Mouse (Mus musculus) CH12.LX (cell line): ENCODE measurements at regions not wholly inside any gene's neighbourhood (a gene's known extent, or its start where the extent isn't known, plus 50 kb on each side); places are given as distances from the start of the nearest gene placed in this dataset.

Experiments
- DNase-seq: peaks from one replicate; pipeline ENCODE4 v3.0.0-alpha.2; 2013; ENCODE audit errors: extremely low read depth
- H3K27ac ChIP-seq: 2 replicates; pipeline ENCODE4 v1.5.1; 2012; ENCODE audit warnings: low read depth, mild to moderate bottlenecking, control low read depth, moderate library complexity; ENCODE audit not compliant: insufficient read depth
- H3K27me3 ChIP-seq: replicated peaks from 2 replicates; pipeline ENCODE3; 2012; ENCODE audit warnings: inconsistent platforms
- H3K36me3 ChIP-seq, 2 experiments: replicated peaks in 1 of 2; 2 replicates each; pipeline versions ENCODE3 to v1.6.1; 2012; ENCODE audit warnings: inconsistent platforms in 1 of 2, low read length in 1 of 2, mild to moderate bottlenecking in 1 of 2, mixed read lengths in 1 of 2, moderate library complexity in 1 of 2; ENCODE audit not compliant: control insufficient read depth in 1 of 2, insufficient read depth in 1 of 2
- H3K4me1 ChIP-seq, 2 experiments: 2 replicates each; pipeline ENCODE4 v1.6.1; 2012; ENCODE audit warnings: inconsistent platforms in 1 of 2, moderate library complexity in 1 of 2; ENCODE audit not compliant: insufficient read depth in 2 of 2, control insufficient read depth in 1 of 2
- H3K4me2 ChIP-seq: 2 replicates; pipeline ENCODE4 v1.6.1; 2012; ENCODE audit warnings: low read depth, mild to moderate bottlenecking, control low read depth; ENCODE audit not compliant: poor library complexity, insufficient read depth, severe bottlenecking
- H3K4me3 ChIP-seq, 3 experiments: fragments of 150-350 bp in 1 of 3; sonication (generic) in 1 of 3; replicated peaks in 1 of 3; 2 replicates each; pipeline versions ENCODE3 to v1.5.1; 2011 to 2012; ENCODE audit warnings: low read depth in 2 of 3, low read length in 2 of 3, mild to moderate bottlenecking in 2 of 3, moderate library complexity in 2 of 3, control low read depth in 1 of 3, improper control_type of control experiment in 1 of 3, inconsistent platforms in 1 of 3, mixed read lengths in 1 of 3; ENCODE audit not compliant: poor library complexity in 1 of 3
- H3K79me2 ChIP-seq: replicated peaks from 2 replicates; pipeline ENCODE4 v1.6.1; 2012; ENCODE audit warnings: mild to moderate bottlenecking, moderate library complexity; ENCODE audit not compliant: control insufficient read depth, poor library complexity, insufficient read depth, severe bottlenecking; ENCODE audit errors: extremely low read depth
- H3K9ac ChIP-seq: 2 replicates; pipeline ENCODE4 v1.6.1; 2012; ENCODE audit warnings: low read depth, mild to moderate bottlenecking, control low read depth, moderate library complexity; ENCODE audit not compliant: insufficient read depth
- H3K9me3 ChIP-seq: replicated peaks from 2 replicates; pipeline ENCODE3; 2012; ENCODE audit warnings: low read length, inconsistent platforms, mixed read lengths
- BHLHE40 ChIP-seq: IDR thresholded peaks from 2 replicates; pipeline ENCODE4 v1.6.1; 2011; ENCODE audit warnings: mild to moderate bottlenecking, low read depth, low read length, improper control_type of control experiment
- CHD2 ChIP-seq: IDR thresholded peaks from 2 replicates; pipeline ENCODE4 v1.6.1; 2011; ENCODE audit warnings: low read length, improper control_type of control experiment
- CTCF ChIP-seq, 2 experiments: IDR thresholded peaks in 1 of 2; conservative IDR thresholded peaks in 1 of 2; 2 replicates each; pipeline ENCODE4 v1.5.1; 2011 to 2012; ENCODE audit warnings: low read depth in 2 of 2, low read length in 2 of 2, improper control_type of control experiment in 1 of 2, inconsistent platforms in 1 of 2, mild to moderate bottlenecking in 1 of 2, moderate library complexity in 1 of 2
- ELF1 ChIP-seq: IDR thresholded peaks from 2 replicates; pipeline ENCODE4 v1.6.1; 2014; ENCODE audit warnings: low read depth, mild to moderate bottlenecking, inconsistent platforms, low read length, improper control_type of control experiment
- EP300 ChIP-seq: IDR thresholded peaks from 2 replicates; pipeline ENCODE4 v1.6.1; 2011; ENCODE audit warnings: low read length, improper control_type of control experiment
- GABPA ChIP-seq: IDR thresholded peaks from 2 replicates; pipeline ENCODE4 v1.6.1; 2012; ENCODE audit warnings: low read depth, low read length, improper control_type of control experiment, inconsistent platforms; ENCODE audit not compliant: insufficient replicate concordance
- HCFC1 ChIP-seq: IDR thresholded peaks from 2 replicates; pipeline ENCODE4 v1.6.1; 2012; ENCODE audit warnings: low read depth, mild to moderate bottlenecking, inconsistent platforms, low read length, improper control_type of control experiment
- JUN ChIP-seq: IDR thresholded peaks from 2 replicates; pipeline ENCODE4 v1.6.1; 2011; ENCODE audit warnings: low read depth, mild to moderate bottlenecking, low read length, improper control_type of control experiment, moderate library complexity; ENCODE audit not compliant: insufficient read depth
- MAFK ChIP-seq: IDR thresholded peaks from 2 replicates; pipeline ENCODE4 v1.6.1; 2011; ENCODE audit warnings: low read length, improper control_type of control experiment; ENCODE audit not compliant: insufficient replicate concordance
- MAZ ChIP-seq: IDR thresholded peaks from 2 replicates; pipeline ENCODE4 v1.6.1; 2012; ENCODE audit warnings: low read depth, mild to moderate bottlenecking, inconsistent platforms, low read length, improper control_type of control experiment, moderate library complexity
- MEF2A ChIP-seq: IDR thresholded peaks from 2 replicates; pipeline ENCODE4 v1.6.1; 2014; ENCODE audit warnings: low read depth, mild to moderate bottlenecking, inconsistent platforms, low read length, improper control_type of control experiment, borderline replicate concordance
- MYC ChIP-seq: IDR thresholded peaks from 2 replicates; pipeline ENCODE4 v1.6.1; 2011; ENCODE audit warnings: low read depth, mild to moderate bottlenecking, improper control_type of control experiment, low read length
- NELFE ChIP-seq: IDR thresholded peaks from 2 replicates; pipeline ENCODE4 v1.6.1; 2011; ENCODE audit warnings: low read depth, low read length, improper control_type of control experiment
- NRF1 ChIP-seq: IDR thresholded peaks from 2 replicates; pipeline ENCODE4 v1.6.1; 2014; ENCODE audit warnings: low read depth, mild to moderate bottlenecking, inconsistent platforms, low read length, improper control_type of control experiment, moderate library complexity
- POLR2A ChIP-seq: IDR thresholded peaks from 2 replicates; pipeline ENCODE4 v1.6.1; 2011; ENCODE audit warnings: low read depth, mild to moderate bottlenecking, improper control_type of control experiment, low read length
- POLR2AphosphoS2 ChIP-seq: IDR thresholded peaks from 2 replicates; pipeline ENCODE4 v1.6.1; 2011; ENCODE audit warnings: low read depth, low read length, improper control_type of control experiment
- RAD21 ChIP-seq: IDR thresholded peaks from 2 replicates; pipeline ENCODE4 v1.6.1; 2011; ENCODE audit warnings: low read depth, mild to moderate bottlenecking, low read length, improper control_type of control experiment, moderate library complexity
- RCOR1 ChIP-seq: conservative IDR thresholded peaks from 2 replicates; pipeline ENCODE4 v1.6.1; 2012; ENCODE audit warnings: low read depth, mild to moderate bottlenecking, inconsistent platforms, low read length, improper control_type of control experiment
- SIN3A ChIP-seq: IDR thresholded peaks from 2 replicates; pipeline ENCODE4 v1.6.1; 2012; ENCODE audit warnings: low read length, improper control_type of control experiment, inconsistent platforms
- SMC3 ChIP-seq: IDR thresholded peaks from 2 replicates; pipeline ENCODE4 v1.6.1; 2011; ENCODE audit warnings: low read depth, low read length, improper control_type of control experiment
- UBTF ChIP-seq: IDR thresholded peaks from 2 replicates; pipeline ENCODE4 v1.6.1; 2012; ENCODE audit warnings: low read depth, mild to moderate bottlenecking, inconsistent platforms, low read length, improper control_type of control experiment, moderate library complexity
- USF1 ChIP-seq: IDR thresholded peaks from 2 replicates; pipeline ENCODE4 v1.6.1; 2014; ENCODE audit warnings: low read depth, mild to moderate bottlenecking, inconsistent platforms, low read length, improper control_type of control experiment
- USF2 ChIP-seq: conservative IDR thresholded peaks from 2 replicates; pipeline ENCODE4 v1.6.1; 2011; ENCODE audit warnings: low read depth, low read length, improper control_type of control experiment
- ZC3H11A ChIP-seq: IDR thresholded peaks from 2 replicates; pipeline ENCODE4 v1.6.1; 2012; ENCODE audit warnings: low read depth, mild to moderate bottlenecking, inconsistent platforms, low read length, improper control_type of control experiment
- ZKSCAN1 ChIP-seq: IDR thresholded peaks from 2 replicates; pipeline ENCODE4 v1.6.1; 2012; ENCODE audit warnings: low read depth, inconsistent platforms, low read length, improper control_type of control experiment, borderline replicate concordance
- ZMIZ1 ChIP-seq: IDR thresholded peaks from 2 replicates; pipeline ENCODE4 v1.6.1; 2012; ENCODE audit warnings: low read depth, mild to moderate bottlenecking, inconsistent platforms, low read length, improper control_type of control experiment
- ZNF384 ChIP-seq: IDR thresholded peaks from 2 replicates; pipeline ENCODE4 v1.6.1; 2012; ENCODE audit warnings: low read depth, low read length, improper control_type of control experiment, inconsistent platforms
- dilution Hi-C: fragments of 300-500 bp; cut with MboI; formaldehyde crosslinking; loops from 2 replicates; pipeline ENCODE4 v1.14.3; 2020; ENCODE audit warnings: low sequenced_read_pairs; ENCODE audit not compliant: extremely low pct_unique_long_range_greater_than_20kb, extremely low pct_ligation_motif_present
- in situ Hi-C: fragments of 300-500 bp; cut with MboI; formaldehyde crosslinking; loops from 3 replicates; pipeline ENCODE4 v1.14.3; 2019; ENCODE audit warnings: low sequenced_read_pairs, low pct_ligation_motif_present, low pct_unique_long_range_greater_than_20kb, mixed read lengths

DNA sequence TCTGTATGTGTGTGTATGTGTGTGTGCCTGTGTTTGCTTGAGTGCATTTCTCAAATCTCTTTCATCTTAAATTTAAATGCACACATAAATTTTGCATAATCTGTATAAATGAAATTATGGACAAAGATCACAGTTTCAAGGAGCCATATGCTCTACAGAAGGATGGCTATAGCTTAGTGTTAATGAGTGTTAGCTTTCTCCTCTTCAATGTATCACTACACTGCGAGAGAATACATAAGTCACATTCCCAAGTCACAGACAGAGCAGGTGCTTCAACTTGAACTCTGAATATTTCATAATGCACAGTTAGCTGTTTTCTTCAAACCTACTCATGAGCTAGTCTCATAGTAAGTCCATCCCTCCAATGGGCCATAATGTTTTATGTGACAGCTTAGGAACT lies 865.5 kb downstream of the Dnah5 start:
- no peak for DNase-seq
- Histone ChIP-seq H3K9me3 (peaks cover 34% of the 10 kb centered on the region), H3K36me3 (no peaks in the 10 kb centered on the region), H3K79me2 (no peaks in the 10 kb centered on the region), H3K4me3 (no peak overlapping the region), H3K4me2 (no peak overlapping the region), H3K27me3 (no peaks in the 10 kb centered on the region), H3K4me1 (no peaks in the 10 kb centered on the region), H3K27ac (no peak overlapping the region), H3K9ac (no peak overlapping the region)
- dilution Hi-C loops = no loop called here
- in situ Hi-C loops = no loop called here
- TF ChIP-seq MEF2A (no peak), ELF1 (no peak), ZKSCAN1 (no peak), RCOR1 (no peak), NELFE (no peak), SMC3 (no peak), UBTF (no peak), CHD2 (no peak), BHLHE40 (no peak), MAZ (no peak)

DNA sequence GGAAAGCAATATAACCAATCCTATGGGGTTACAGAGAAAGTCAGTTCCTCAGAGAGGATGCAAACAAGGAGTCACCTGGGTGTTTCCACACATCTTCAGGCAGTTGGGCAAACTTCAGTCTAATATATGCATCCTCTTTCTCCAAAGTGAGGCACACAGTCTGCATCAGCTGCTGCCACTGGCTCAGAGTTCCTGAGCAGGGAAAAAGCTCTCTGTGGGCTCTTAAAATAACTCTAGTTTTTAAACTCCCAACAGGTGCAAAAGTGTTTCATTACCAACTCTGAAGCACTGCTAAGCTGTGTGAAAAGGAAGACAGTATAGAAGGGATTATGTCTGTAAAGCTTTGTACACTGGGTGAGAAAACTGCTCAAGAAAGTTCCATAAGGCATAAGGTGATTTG lies 874.2 kb downstream of the Dnah5 start:
- dilution Hi-C loops = no loop called here
- H3K4me3 ChIP-seq = no peak overlapping the region
- TF ChIP-seq ZKSCAN1 (no peak), MYC (no peak), POLR2AphosphoS2 (no peak), BHLHE40 (no peak), RCOR1 (no peak), RAD21 (no peak), MAFK (no peak), POLR2A (no peak)
- TF ChIP-seq, all 38 proteins: peak for 0
- no peak overlapping the region for H3K27ac ChIP-seq
- in situ Hi-C loops = no loop called here
- no peak for DNase-seq
- H3K4me1 ChIP-seq = no peaks in the 10 kb centered on the region
- H3K79me2 ChIP-seq = no peaks in the 10 kb centered on the region
- no peaks in the 10 kb centered on the region for H3K36me3 ChIP-seq
- no peaks in the 10 kb centered on the region for H3K27me3 ChIP-seq
- H3K9me3 ChIP-seq = peaks cover 36% of the 10 kb centered on the region
- H3K9ac ChIP-seq = no peak overlapping the region
- H3K4me2 ChIP-seq = no peak overlapping the region

DNA sequence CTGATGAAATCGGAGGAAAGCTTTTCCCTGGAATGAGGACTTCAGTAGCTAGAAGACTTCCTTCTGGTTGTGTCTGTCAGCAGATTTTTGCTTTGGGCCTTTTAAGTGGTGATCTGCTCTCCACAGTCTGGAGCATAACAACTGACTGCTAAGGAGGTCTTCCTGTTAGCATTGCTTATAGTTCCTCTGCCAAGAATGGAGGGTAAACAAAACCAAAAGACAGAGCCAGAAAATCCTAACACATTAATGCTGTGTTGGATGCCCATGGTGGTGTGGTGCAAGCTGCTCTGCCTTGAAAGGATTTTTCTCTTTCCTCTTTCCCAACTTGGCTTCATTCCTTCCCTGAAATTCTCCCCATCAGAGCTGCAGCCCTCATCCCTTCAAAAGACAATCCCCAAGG lies 901.0 kb downstream of the Dnah5 start:
- no peak overlapping the region for H3K4me2 ChIP-seq
- in situ Hi-C loops = no loop called here
- no peaks in the 10 kb centered on the region for H3K36me3 ChIP-seq
- H3K9ac ChIP-seq = no peak overlapping the region
- TF ChIP-seq JUN (no peak), USF1 (no peak), CTCF (conservative IDR thresholded peaks at IDR 0.05 in 1 of 2, IDR thresholded peaks at IDR 0.05 in 1 of 2; ENCODE audit: low read depth in 2 of 2, low read length in 2 of 2) (no peak), ZNF384 (no peak), EP300 (no peak), POLR2AphosphoS2 (no peak), NELFE (no peak), USF2 (no peak), SIN3A (no peak), NRF1 (no peak), ZMIZ1 (no peak), ZC3H11A (no peak), HCFC1 (no peak), GABPA (no peak)
- dilution Hi-C loops = no loop called here
- no peak overlapping the region for H3K27ac ChIP-seq
- H3K79me2 ChIP-seq = no peaks in the 10 kb centered on the region
- no peaks in the 10 kb centered on the region for H3K27me3 ChIP-seq
- H3K4me1 ChIP-seq = no peaks in the 10 kb centered on the region
- DNase-seq = no peak
- no peak overlapping the region for H3K4me3 ChIP-seq
- H3K9me3 ChIP-seq = peaks cover 50% of the 10 kb centered on the region
